Mouse (Mus musculus) bone marrow macrophage, adult 2 months (primary cell): ENCODE measurements around the gene Cemip2.

Experiments
- CTCF ChIP-seq: IDR thresholded peaks from 2 replicates; pipeline ENCODE4 v1.5.1; 2012; ENCODE audit warnings: low read depth, mild to moderate bottlenecking, low read length, moderate library complexity
- POLR2A ChIP-seq: IDR thresholded peaks from 2 replicates; pipeline ENCODE4 v1.6.1; 2012; ENCODE audit warnings: mild to moderate bottlenecking, low read depth, low read length, borderline replicate concordance

DNA sequence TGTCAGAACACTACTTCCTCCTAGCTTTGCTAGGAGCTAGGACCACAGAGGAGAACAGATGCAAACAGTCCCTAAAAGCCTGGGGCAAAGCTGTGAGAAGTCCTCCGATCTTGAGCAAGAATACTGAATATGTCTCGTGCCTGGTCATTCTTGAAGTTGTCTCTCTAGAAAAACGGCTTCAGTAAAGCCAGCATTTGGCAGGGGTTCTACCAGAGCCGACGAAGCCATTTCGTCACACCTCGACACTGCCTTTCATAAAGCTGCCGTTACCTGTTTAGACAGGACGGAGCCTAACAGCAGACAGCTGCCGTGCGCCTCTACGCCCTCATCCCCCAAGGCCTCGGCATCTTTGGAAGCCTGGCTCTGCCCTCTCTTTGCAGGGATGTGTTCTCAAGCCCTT lies 35.4 kb downstream of the Cemip2 start:
- TF ChIP-seq CTCF (no peak), POLR2A (no peak)
